Mouse (Mus musculus): ENCODE measurements around the gene Ssmem1. TPM values are rescaled to one million over a fixed set of nuclear protein-coding genes. Genes with fewer than 3 reads are reported as not detected.

Gene Ssmem1
- polyA plus RNA-seq (2014; fragmentation: Nextera tagmentation; extraction: Ambion mirVana) = not detected in 2 replicates

DNA sequence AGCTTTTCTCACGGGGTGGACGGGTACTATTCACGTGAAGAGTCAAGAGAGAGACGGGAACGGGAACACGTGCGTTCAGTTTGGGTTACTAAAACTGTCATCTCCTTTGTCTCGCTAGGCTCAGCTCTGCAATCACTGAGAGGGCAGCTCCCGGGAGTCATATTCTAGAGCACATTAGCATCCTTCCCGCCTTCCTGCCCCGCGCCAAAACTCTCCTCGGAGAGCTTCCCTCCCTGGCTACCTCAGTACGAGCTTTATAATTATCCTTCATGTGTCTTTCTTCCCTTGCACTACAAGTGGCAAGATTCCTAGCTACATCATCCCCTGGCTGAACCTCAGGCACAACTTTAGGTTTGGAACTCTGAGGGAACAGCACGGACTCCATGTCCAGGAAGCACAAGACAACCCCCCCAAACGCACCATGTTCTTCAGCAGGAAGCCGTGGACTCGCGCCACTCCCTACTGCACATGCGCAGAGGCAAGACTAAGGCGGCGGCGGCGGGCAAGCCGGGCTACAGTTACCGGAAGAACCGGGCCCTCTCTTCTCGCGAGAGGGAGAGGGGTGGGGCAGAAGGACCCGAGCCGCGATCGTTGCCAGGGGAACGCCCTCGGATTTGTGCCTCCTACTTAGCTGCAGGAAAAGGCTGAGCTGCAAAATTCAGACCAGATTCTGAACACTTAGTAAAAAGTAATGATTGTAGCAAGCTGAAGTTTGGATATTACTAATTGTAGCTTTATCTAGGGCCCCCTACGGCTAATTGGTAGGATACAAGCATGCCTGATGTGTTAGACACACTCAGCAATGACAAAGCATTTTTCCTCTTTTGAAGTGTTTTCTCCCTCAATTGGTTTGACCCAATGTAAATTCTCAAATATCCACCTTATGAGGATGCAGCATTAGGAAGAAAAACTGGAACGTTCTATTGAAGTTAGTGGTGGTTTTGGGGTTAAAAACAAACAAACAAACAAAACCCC is at the start of gene Ssmem1, which contains the start of gene Tmem209:
Gene Ssmem1 (plus strand): TSS at position 585 of the 975 bp plus-strand sequence.
Gene Tmem209 (minus strand): TSS at position 519 of the 975 bp plus-strand sequence.
- Histone ChIP-seq H3K9me3 (ENCODE audit: control insufficient read depth, low read length) (no peaks in the 10 kb centered on the region), H3K9ac (ENCODE audit: low read length) (peak within 1 kb of the TSS; percentile 85), H3K27me3 (replicated peaks; ENCODE audit: control insufficient read depth, insufficient read depth, low read length) (no peaks in the 10 kb centered on the region), H3K4me1 (replicated peaks; ENCODE audit: control insufficient read depth, insufficient read depth, low read length) (peaks cover 14% of the 10 kb centered on the region), H3K36me3 (ENCODE audit: control insufficient read depth, insufficient read depth, low read length) (peaks cover 20% of the 10 kb centered on the region), H3K4me2 (ENCODE audit: low read length) (peak within 1 kb of the TSS; percentile 72), H3K4me3 (ENCODE audit: low read depth, low read length) (peak within 1 kb of the TSS; percentile 57), H3K27ac (ENCODE audit: low read depth) (peak within 1 kb of the TSS; percentile 98)
- DNase-seq (ENCODE audit: low spot score) = peak; percentile 98
- ATAC-seq (replicated peaks; ENCODE audit: low FRiP score, low TSS enrichment, low read depth) = peak; percentile 96
- WGBS = under 1% methylated on average over 37 of the region's 37 CpGs

DNA sequence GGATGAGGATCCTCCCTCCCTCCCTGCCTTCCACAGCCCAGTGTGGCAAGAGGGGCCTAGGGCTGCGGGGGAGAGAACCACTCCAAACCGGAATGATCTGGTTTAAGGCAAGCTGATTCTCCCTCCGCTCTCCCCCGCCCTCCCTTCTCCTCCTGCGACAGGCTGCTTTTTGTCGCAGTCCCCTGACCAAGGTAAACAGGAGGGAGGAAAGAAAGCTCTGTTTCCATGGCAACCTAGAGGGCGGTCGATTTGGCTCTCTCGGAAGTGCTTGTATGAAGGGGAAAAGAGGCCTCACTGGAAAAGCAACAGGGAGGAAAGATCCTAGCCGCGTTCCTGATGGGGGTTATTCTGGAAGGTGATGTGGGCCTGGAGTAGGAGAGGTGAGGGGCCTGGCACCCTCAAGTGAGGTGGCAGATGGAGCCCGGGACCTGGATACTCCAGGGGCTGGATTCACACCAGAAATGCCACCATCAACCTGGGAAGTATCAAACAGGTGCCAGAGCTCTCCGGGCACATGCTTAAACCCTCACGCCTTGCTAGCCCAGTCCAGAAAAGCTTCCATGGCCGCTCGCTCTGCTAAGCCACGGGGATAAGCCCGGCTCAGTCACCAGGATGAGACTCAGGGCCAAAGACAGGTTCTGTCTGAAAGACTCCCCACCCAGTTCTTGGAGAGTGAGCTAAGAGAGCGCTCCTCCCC is 48.8 kb upstream of the Ssmem1 start:
- H3K36me3 ChIP-seq (ENCODE audit: control insufficient read depth, insufficient read depth, low read length) = no peaks in the 10 kb centered on the region
- ATAC-seq (replicated peaks; ENCODE audit: low FRiP score, low TSS enrichment, low read depth) = peak; percentile 89
- peak overlapping the region; percentile 92 for H3K27ac ChIP-seq (ENCODE audit: low read depth)
- peaks cover 26% of the 10 kb centered on the region for H3K4me1 ChIP-seq (replicated peaks; ENCODE audit: control insufficient read depth, insufficient read depth, low read length)
- DNase-seq (ENCODE audit: low spot score) = peak; percentile 89
- H3K9me3 ChIP-seq (ENCODE audit: control insufficient read depth, low read length) = no peaks in the 10 kb centered on the region
- H3K4me2 ChIP-seq (ENCODE audit: low read length) = peak overlapping the region; percentile 66
- no peaks in the 10 kb centered on the region for H3K27me3 ChIP-seq (replicated peaks; ENCODE audit: control insufficient read depth, insufficient read depth, low read length)
- peak overlapping the region; percentile 61 for H3K9ac ChIP-seq (ENCODE audit: low read length)
- H3K4me3 ChIP-seq (ENCODE audit: low read depth, low read length) = 0 out of 2 replicates have a peak overlapping the region, but pooled peaks have one; percentile 8
- WGBS = 11% methylated on average over 19 of the region's 19 CpGs

DNA sequence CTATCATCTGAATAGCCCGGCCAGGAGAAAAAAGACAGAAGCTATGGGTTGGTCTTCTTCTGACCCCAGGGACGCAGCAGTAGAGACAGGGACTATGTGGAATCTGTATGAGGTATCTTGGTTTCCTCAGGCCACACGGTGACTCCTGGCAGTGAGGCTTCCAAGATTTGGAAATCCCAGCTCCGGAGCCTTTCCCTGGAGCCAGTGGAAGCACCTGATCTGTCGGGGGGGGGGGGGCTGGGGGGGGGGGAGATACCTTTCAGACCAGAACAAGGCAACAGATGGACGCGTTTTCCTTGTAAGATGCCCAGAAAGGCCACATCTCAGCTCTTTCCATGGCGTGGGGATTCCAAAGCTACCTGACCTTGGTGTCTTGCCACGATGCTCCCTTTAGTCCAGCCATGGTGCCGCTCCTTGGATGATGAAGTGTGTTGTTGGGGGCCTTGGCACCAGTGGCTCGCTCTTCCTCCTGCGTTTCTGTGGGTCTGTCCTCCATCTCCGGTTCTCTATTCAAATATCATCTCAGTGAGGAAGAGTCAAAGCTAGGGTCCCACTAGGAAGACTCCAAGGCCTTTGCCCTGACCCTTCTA is 47.8 kb upstream of the Ssmem1 start:
- no peak for ATAC-seq (replicated peaks; ENCODE audit: low FRiP score, low TSS enrichment, low read depth)
- H3K27ac ChIP-seq (ENCODE audit: low read depth) = peak overlapping the region; percentile 92
- no peak overlapping the region for H3K4me3 ChIP-seq (ENCODE audit: low read depth, low read length)
- DNase-seq (ENCODE audit: low spot score) = no peak
- no peaks in the 10 kb centered on the region for H3K27me3 ChIP-seq (replicated peaks; ENCODE audit: control insufficient read depth, insufficient read depth, low read length)
- no peak overlapping the region for H3K9ac ChIP-seq (ENCODE audit: low read length)
- H3K36me3 ChIP-seq (ENCODE audit: control insufficient read depth, insufficient read depth, low read length) = no peaks in the 10 kb centered on the region
- H3K4me1 ChIP-seq (replicated peaks; ENCODE audit: control insufficient read depth, insufficient read depth, low read length) = peaks cover 26% of the 10 kb centered on the region
- no peaks in the 10 kb centered on the region for H3K9me3 ChIP-seq (ENCODE audit: control insufficient read depth, low read length)
- H3K4me2 ChIP-seq (ENCODE audit: low read length) = no peak overlapping the region
- 78% methylated on average over 13 of the region's 13 CpGs for WGBS

DNA sequence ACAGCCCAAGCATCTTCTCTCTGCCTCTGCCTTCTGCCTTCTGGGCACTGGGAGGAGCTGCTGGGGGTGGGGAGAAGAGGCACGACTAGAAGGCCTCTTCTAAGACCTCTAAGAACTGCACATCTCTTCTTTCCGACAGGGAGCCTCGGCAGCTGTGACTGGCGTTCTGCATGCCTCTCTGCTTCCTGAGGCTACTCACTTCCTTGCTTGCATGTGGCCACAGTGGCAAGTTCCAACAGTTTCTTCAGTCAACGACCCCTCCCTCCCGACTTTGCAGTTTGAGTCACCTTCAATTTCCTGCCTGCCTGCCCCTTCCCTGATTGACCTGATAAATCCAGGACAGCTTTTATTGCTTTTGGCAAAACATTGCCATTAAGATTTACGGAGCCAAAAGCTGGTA is 46.8 kb upstream of the Ssmem1 start:
- no peaks in the 10 kb centered on the region for H3K36me3 ChIP-seq (ENCODE audit: control insufficient read depth, insufficient read depth, low read length)
- no peak overlapping the region for H3K4me2 ChIP-seq (ENCODE audit: low read length)
- peaks cover 26% of the 10 kb centered on the region for H3K4me1 ChIP-seq (replicated peaks; ENCODE audit: control insufficient read depth, insufficient read depth, low read length)
- H3K27me3 ChIP-seq (replicated peaks; ENCODE audit: control insufficient read depth, insufficient read depth, low read length) = no peaks in the 10 kb centered on the region
- H3K9me3 ChIP-seq (ENCODE audit: control insufficient read depth, low read length) = no peaks in the 10 kb centered on the region
- WGBS = 16% methylated on average over 7 of the region's 7 CpGs
- DNase-seq (ENCODE audit: low spot score) (no peak), ATAC-seq (replicated peaks; ENCODE audit: low FRiP score, low TSS enrichment, low read depth) (no peak)
- H3K9ac ChIP-seq (ENCODE audit: low read length) = no peak overlapping the region
- no peak overlapping the region for H3K4me3 ChIP-seq (ENCODE audit: low read depth, low read length)
- peak overlapping the region; percentile 60; the same call in 1 of the 2 replicates for H3K27ac ChIP-seq (ENCODE audit: low read depth)

DNA sequence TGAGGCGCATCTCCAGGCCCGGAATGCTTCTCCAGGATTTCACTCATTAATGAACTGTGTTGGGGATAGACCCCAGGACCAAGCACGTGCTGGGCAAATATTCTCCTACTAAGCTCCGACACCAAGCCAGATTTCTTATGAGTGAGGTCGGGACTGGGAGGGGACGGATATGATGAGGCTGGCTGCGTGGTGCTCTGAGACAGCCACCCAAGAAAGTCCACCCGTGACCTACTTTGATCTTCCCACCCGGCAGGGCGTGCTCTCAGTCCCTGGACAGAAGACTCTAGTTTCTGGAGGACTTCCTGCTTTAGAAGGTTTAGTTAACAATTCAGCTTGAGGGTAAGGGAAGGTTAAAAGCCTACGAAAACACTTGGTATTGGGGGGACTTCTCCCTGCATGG is 44.1 kb upstream of the Ssmem1 start:
- Histone ChIP-seq H3K36me3 (ENCODE audit: control insufficient read depth, insufficient read depth, low read length) (no peaks in the 10 kb centered on the region), H3K27ac (ENCODE audit: low read depth) (no peak overlapping the region), H3K4me1 (replicated peaks; ENCODE audit: control insufficient read depth, insufficient read depth, low read length) (peaks cover 16% of the 10 kb centered on the region), H3K4me2 (ENCODE audit: low read length) (no peak overlapping the region), H3K9me3 (ENCODE audit: control insufficient read depth, low read length) (no peaks in the 10 kb centered on the region), H3K4me3 (ENCODE audit: low read depth, low read length) (no peak overlapping the region), H3K27me3 (replicated peaks; ENCODE audit: control insufficient read depth, insufficient read depth, low read length) (no peaks in the 10 kb centered on the region), H3K9ac (ENCODE audit: low read length) (no peak overlapping the region)
- 82% methylated on average over 11 of the region's 11 CpGs for WGBS
- DNase-seq (ENCODE audit: low spot score) = no peak
- ATAC-seq (replicated peaks; ENCODE audit: low FRiP score, low TSS enrichment, low read depth) = no peak

DNA sequence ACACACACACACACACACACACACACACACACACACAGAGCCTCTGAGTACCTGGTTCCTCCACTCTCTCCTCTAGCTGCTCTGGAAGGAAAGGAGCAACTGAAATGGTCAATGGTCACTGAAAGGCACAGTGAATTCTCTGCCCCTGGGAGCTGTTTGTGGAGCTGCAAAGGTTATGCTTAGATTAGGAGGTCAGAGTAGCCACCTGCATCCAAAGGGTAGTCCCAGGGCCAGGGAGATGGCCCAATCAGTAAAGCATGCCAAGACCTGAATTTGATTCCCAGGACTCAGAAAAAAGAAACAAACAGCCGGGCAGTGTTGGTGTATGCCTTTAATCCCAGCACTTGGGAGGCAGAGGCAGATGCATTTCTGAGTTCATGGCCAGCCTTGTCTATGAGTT is 41.6 kb upstream of the Ssmem1 start:
- H3K4me1 ChIP-seq (replicated peaks; ENCODE audit: control insufficient read depth, insufficient read depth, low read length) = no peaks in the 10 kb centered on the region; the same call in 1 of the 2 replicates
- H3K4me3 ChIP-seq (ENCODE audit: low read depth, low read length) = no peak overlapping the region
- no peak overlapping the region for H3K27ac ChIP-seq (ENCODE audit: low read depth)
- H3K9me3 ChIP-seq (ENCODE audit: control insufficient read depth, low read length) = no peaks in the 10 kb centered on the region
- no peaks in the 10 kb centered on the region for H3K36me3 ChIP-seq (ENCODE audit: control insufficient read depth, insufficient read depth, low read length)
- ATAC-seq (replicated peaks; ENCODE audit: low FRiP score, low TSS enrichment, low read depth) (no peak), DNase-seq (ENCODE audit: low spot score) (no peak)
- H3K9ac ChIP-seq (ENCODE audit: low read length) = no peak overlapping the region
- no peak overlapping the region for H3K4me2 ChIP-seq (ENCODE audit: low read length)
- H3K27me3 ChIP-seq (replicated peaks; ENCODE audit: control insufficient read depth, insufficient read depth, low read length) = no peaks in the 10 kb centered on the region
- WGBS = 69% methylated on average over 1 of the region's 1 CpGs

DNA sequence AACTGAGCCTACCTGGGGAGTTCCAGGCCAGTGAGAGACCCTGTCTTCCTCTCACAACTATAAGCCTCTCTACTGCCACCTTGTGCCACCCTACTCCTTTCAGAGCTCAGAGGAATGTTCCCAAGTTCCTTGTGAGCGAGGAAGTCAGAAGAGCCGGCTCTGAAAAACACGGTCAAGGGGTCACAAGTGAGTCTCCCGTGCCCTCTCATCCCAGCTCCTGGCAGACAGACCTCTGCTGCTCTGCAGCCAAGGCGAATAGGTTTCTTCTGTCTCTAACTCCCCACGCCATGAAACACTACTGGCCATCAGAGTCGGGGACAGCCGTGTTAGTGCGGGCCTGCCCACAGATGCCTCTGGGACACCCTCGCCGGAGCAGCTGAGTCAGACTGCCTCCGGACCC is 41.0 kb upstream of the Ssmem1 start:
- Histone ChIP-seq H3K36me3 (ENCODE audit: control insufficient read depth, insufficient read depth, low read length) (no peaks in the 10 kb centered on the region), H3K9ac (ENCODE audit: low read length) (no peak overlapping the region), H3K27me3 (replicated peaks; ENCODE audit: control insufficient read depth, insufficient read depth, low read length) (no peaks in the 10 kb centered on the region), H3K4me3 (ENCODE audit: low read depth, low read length) (no peak overlapping the region), H3K9me3 (ENCODE audit: control insufficient read depth, low read length) (no peaks in the 10 kb centered on the region), H3K4me1 (replicated peaks; ENCODE audit: control insufficient read depth, insufficient read depth, low read length) (no peaks in the 10 kb centered on the region), H3K27ac (ENCODE audit: low read depth) (no peak overlapping the region), H3K4me2 (ENCODE audit: low read length) (no peak overlapping the region)
- WGBS = 62% methylated on average over 12 of the region's 12 CpGs
- no peak for DNase-seq (ENCODE audit: low spot score)
- ATAC-seq (replicated peaks; ENCODE audit: low FRiP score, low TSS enrichment, low read depth) = no peak

DNA sequence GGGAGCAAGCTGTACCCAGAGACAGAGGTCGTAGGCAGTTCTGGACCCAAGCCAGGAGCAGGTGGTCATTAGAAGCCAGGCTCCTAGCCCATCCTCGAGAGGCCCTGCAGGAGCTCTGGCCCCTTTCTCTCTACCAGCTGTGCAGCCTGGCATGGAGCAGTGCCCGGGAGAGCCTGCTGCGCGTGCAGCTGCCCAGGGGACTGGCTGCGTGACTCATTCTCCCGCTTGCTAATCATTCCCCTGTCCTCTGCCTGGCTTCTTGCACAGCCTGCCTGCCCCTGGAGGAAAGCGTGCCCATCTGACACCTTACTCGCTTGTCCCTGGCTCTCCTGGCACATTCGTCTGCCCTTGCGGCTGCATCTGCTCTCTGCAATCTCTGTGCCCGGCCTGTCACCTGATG is 40.3 kb upstream of the Ssmem1 start:
- WGBS = 84% methylated on average over 12 of the region's 12 CpGs
- ATAC-seq (replicated peaks; ENCODE audit: low FRiP score, low TSS enrichment, low read depth) (no peak), DNase-seq (ENCODE audit: low spot score) (no peak)
- Histone ChIP-seq H3K4me1 (replicated peaks; ENCODE audit: control insufficient read depth, insufficient read depth, low read length) (no peaks in the 10 kb centered on the region), H3K27ac (ENCODE audit: low read depth) (no peak overlapping the region), H3K27me3 (replicated peaks; ENCODE audit: control insufficient read depth, insufficient read depth, low read length) (no peaks in the 10 kb centered on the region), H3K9ac (ENCODE audit: low read length) (no peak overlapping the region), H3K4me3 (ENCODE audit: low read depth, low read length) (no peak overlapping the region), H3K36me3 (ENCODE audit: control insufficient read depth, insufficient read depth, low read length) (no peaks in the 10 kb centered on the region), H3K4me2 (ENCODE audit: low read length) (no peak overlapping the region), H3K9me3 (ENCODE audit: control insufficient read depth, low read length) (no peaks in the 10 kb centered on the region)
